Mouse (Mus musculus): ENCODE data around the gene Oprd1. TPM values are rescaled to one million over a fixed set of nuclear protein-coding genes. Genes with fewer than 3 reads are reported as not detected.

Gene Oprd1
- 0.17 and 0.30 TPM in 2 replicates for polyA plus RNA-seq (2015; fragmentation: Nextera tagmentation; extraction: Ambion mirVana)

- peak within 1 kb of the TSS; percentile 48 for H3K9ac ChIP-seq (ENCODE audit: low read length)
- H3K4me1 ChIP-seq (ENCODE audit: control insufficient read depth, insufficient read depth, low read length): no peaks in the 10 kb centered on the region
- ATAC-seq (ENCODE audit: insufficient read depth, low FRiP score): 0 out of 2 replicates have a peak, but pooled peaks have one; percentile 33
- no peaks in the 10 kb centered on the region for H3K9me3 ChIP-seq (replicated peaks; ENCODE audit: control insufficient read depth, low read length)
- H3K27ac ChIP-seq (ENCODE audit: low read length): no peak within 1 kb of the TSS
- H3K27me3 ChIP-seq (ENCODE audit: control insufficient read depth, insufficient read depth, low read length): peaks cover 39% of the 10 kb centered on the region
- H3K4me2 ChIP-seq (ENCODE audit: low read depth, low read length): peak within 1 kb of the TSS; percentile 80
- WGBS: under 1% methylated on average over 86 of the region's 89 CpGs
- no peaks in the 10 kb centered on the region for H3K36me3 ChIP-seq (ENCODE audit: control insufficient read depth, insufficient read depth, low read length)
- peak within 1 kb of the TSS; percentile 48 for H3K4me3 ChIP-seq (replicated peaks; ENCODE audit: low read length)
Observed at GRCm38 (mm10) chr4:132144080-132144841, at the start of gene Oprd1. TSS of gene Oprd1 (minus strand) at chr4:132144486.

- Histone ChIP-seq H3K9ac (ENCODE audit: low read length) (no peak overlapping the region), H3K4me3 (replicated peaks; ENCODE audit: low read length) (no peak overlapping the region), H3K27me3 (ENCODE audit: control insufficient read depth, insufficient read depth, low read length) (no peaks in the 10 kb centered on the region), H3K4me1 (ENCODE audit: control insufficient read depth, insufficient read depth, low read length) (no peaks in the 10 kb centered on the region), H3K36me3 (ENCODE audit: control insufficient read depth, insufficient read depth, low read length) (peaks cover 11% of the 10 kb centered on the region), H3K4me2 (ENCODE audit: low read depth, low read length) (no peak overlapping the region), H3K27ac (ENCODE audit: low read length) (no peak overlapping the region), H3K9me3 (replicated peaks; ENCODE audit: control insufficient read depth, low read length) (no peaks in the 10 kb centered on the region)
- no peak for ATAC-seq (ENCODE audit: insufficient read depth, low FRiP score)
- WGBS: 84% methylated on average over 2 of the region's 2 CpGs
Observed at GRCm38 (mm10) chr4:132187826-132188401, 43.6 kb upstream of the Oprd1 start.

- H3K9me3 ChIP-seq (replicated peaks; ENCODE audit: control insufficient read depth, low read length): no peaks in the 10 kb centered on the region
- no peak for ATAC-seq (ENCODE audit: insufficient read depth, low FRiP score)
- no peak overlapping the region for H3K4me2 ChIP-seq (ENCODE audit: low read depth, low read length)
- H3K36me3 ChIP-seq (ENCODE audit: control insufficient read depth, insufficient read depth, low read length): peaks cover 8% of the 10 kb centered on the region; the same call in 1 of the 2 replicates
- H3K9ac ChIP-seq (ENCODE audit: low read length): no peak overlapping the region
- no peaks in the 10 kb centered on the region for H3K27me3 ChIP-seq (ENCODE audit: control insufficient read depth, insufficient read depth, low read length)
- no peak overlapping the region for H3K27ac ChIP-seq (ENCODE audit: low read length)
- H3K4me1 ChIP-seq (ENCODE audit: control insufficient read depth, insufficient read depth, low read length): no peaks in the 10 kb centered on the region
- 93% methylated on average over 3 of the region's 3 CpGs for WGBS
- H3K4me3 ChIP-seq (replicated peaks; ENCODE audit: low read length): no peak overlapping the region
Observed at GRCm38 (mm10) chr4:132183162-132183561, 38.9 kb upstream of the Oprd1 start.

- no peak for ATAC-seq (ENCODE audit: insufficient read depth, low FRiP score)
- peaks cover 8% of the 10 kb centered on the region; the same call in 1 of the 2 replicates for H3K36me3 ChIP-seq (ENCODE audit: control insufficient read depth, insufficient read depth, low read length)
- no peaks in the 10 kb centered on the region for H3K4me1 ChIP-seq (ENCODE audit: control insufficient read depth, insufficient read depth, low read length)
- no peak overlapping the region for H3K9ac ChIP-seq (ENCODE audit: low read length)
- no peak overlapping the region for H3K4me2 ChIP-seq (ENCODE audit: low read depth, low read length)
- H3K27me3 ChIP-seq (ENCODE audit: control insufficient read depth, insufficient read depth, low read length): no peaks in the 10 kb centered on the region
- H3K9me3 ChIP-seq (replicated peaks; ENCODE audit: control insufficient read depth, low read length): no peaks in the 10 kb centered on the region
- no peak overlapping the region for H3K4me3 ChIP-seq (replicated peaks; ENCODE audit: low read length)
- H3K27ac ChIP-seq (ENCODE audit: low read length): no peak overlapping the region
- WGBS: 48% methylated on average over 22 of the region's 22 CpGs
Observed at GRCm38 (mm10) chr4:132181721-132182658, 37.7 kb upstream of the Oprd1 start.

GRCm38 (mm10) chr4:132180710-132181109 is 36.4 kb upstream of the Oprd1 start:
- WGBS: 67% methylated on average over 9 of the region's 9 CpGs
- no peaks in the 10 kb centered on the region for H3K4me1 ChIP-seq (ENCODE audit: control insufficient read depth, insufficient read depth, low read length)
- no peaks in the 10 kb centered on the region for H3K9me3 ChIP-seq (replicated peaks; ENCODE audit: control insufficient read depth, low read length)
- H3K27me3 ChIP-seq (ENCODE audit: control insufficient read depth, insufficient read depth, low read length): no peaks in the 10 kb centered on the region
- H3K36me3 ChIP-seq (ENCODE audit: control insufficient read depth, insufficient read depth, low read length): peaks cover 6% of the 10 kb centered on the region; the same call in 1 of the 2 replicates
- H3K27ac ChIP-seq (ENCODE audit: low read length): no peak overlapping the region
- no peak overlapping the region for H3K9ac ChIP-seq (ENCODE audit: low read length)
- no peak overlapping the region for H3K4me3 ChIP-seq (replicated peaks; ENCODE audit: low read length)
- ATAC-seq (ENCODE audit: insufficient read depth, low FRiP score): no peak
- H3K4me2 ChIP-seq (ENCODE audit: low read depth, low read length): no peak overlapping the region

GRCm38 (mm10) chr4:132178630-132179059 is 34.4 kb upstream of the Oprd1 start:
- Histone ChIP-seq H3K27me3 (ENCODE audit: control insufficient read depth, insufficient read depth, low read length) (no peaks in the 10 kb centered on the region), H3K4me1 (ENCODE audit: control insufficient read depth, insufficient read depth, low read length) (no peaks in the 10 kb centered on the region), H3K27ac (ENCODE audit: low read length) (no peak overlapping the region), H3K4me3 (replicated peaks; ENCODE audit: low read length) (no peak overlapping the region), H3K4me2 (ENCODE audit: low read depth, low read length) (no peak overlapping the region), H3K9ac (ENCODE audit: low read length) (no peak overlapping the region), H3K36me3 (ENCODE audit: control insufficient read depth, insufficient read depth, low read length) (no peaks in the 10 kb centered on the region), H3K9me3 (replicated peaks; ENCODE audit: control insufficient read depth, low read length) (no peaks in the 10 kb centered on the region)
- peak; percentile 86; the same call in 1 of the 2 replicates for ATAC-seq (ENCODE audit: insufficient read depth, low FRiP score)
- WGBS: 8% methylated on average over 10 of the region's 10 CpGs

GRCm38 (mm10) chr4:132176474-132176873 is 32.2 kb upstream of the Oprd1 start:
- H3K9me3 ChIP-seq (replicated peaks; ENCODE audit: control insufficient read depth, low read length): no peaks in the 10 kb centered on the region
- H3K27me3 ChIP-seq (ENCODE audit: control insufficient read depth, insufficient read depth, low read length): no peaks in the 10 kb centered on the region
- no peak overlapping the region for H3K9ac ChIP-seq (ENCODE audit: low read length)
- no peak overlapping the region for H3K27ac ChIP-seq (ENCODE audit: low read length)
- no peaks in the 10 kb centered on the region for H3K4me1 ChIP-seq (ENCODE audit: control insufficient read depth, insufficient read depth, low read length)
- 50% methylated on average over 10 of the region's 10 CpGs for WGBS
- H3K4me2 ChIP-seq (ENCODE audit: low read depth, low read length): no peak overlapping the region
- H3K36me3 ChIP-seq (ENCODE audit: control insufficient read depth, insufficient read depth, low read length): no peaks in the 10 kb centered on the region
- no peak for ATAC-seq (ENCODE audit: insufficient read depth, low FRiP score)
- H3K4me3 ChIP-seq (replicated peaks; ENCODE audit: low read length): no peak overlapping the region

- Histone ChIP-seq H3K27me3 (ENCODE audit: control insufficient read depth, insufficient read depth, low read length) (no peaks in the 10 kb centered on the region), H3K9ac (ENCODE audit: low read length) (no peak overlapping the region), H3K27ac (ENCODE audit: low read length) (no peak overlapping the region), H3K36me3 (ENCODE audit: control insufficient read depth, insufficient read depth, low read length) (no peaks in the 10 kb centered on the region), H3K4me3 (replicated peaks; ENCODE audit: low read length) (no peak overlapping the region), H3K4me1 (ENCODE audit: control insufficient read depth, insufficient read depth, low read length) (peaks cover 7% of the 10 kb centered on the region; the same call in 1 of the 2 replicates), H3K4me2 (ENCODE audit: low read depth, low read length) (no peak overlapping the region), H3K9me3 (replicated peaks; ENCODE audit: control insufficient read depth, low read length) (no peaks in the 10 kb centered on the region)
- no peak for ATAC-seq (ENCODE audit: insufficient read depth, low FRiP score)
- 37% methylated on average over 7 of the region's 7 CpGs for WGBS
Observed at GRCm38 (mm10) chr4:132170891-132171290, 26.6 kb upstream of the Oprd1 start.

All from stomach, embryonic 16.5 days (tissue).